Mouse (Mus musculus): ENCODE results near the gene Preb. TPM values are rescaled to one million over a fixed set of nuclear protein-coding genes. Genes with fewer than 3 reads are reported as not detected.

Gene Preb
- polyA plus RNA-seq, 1 experiment from 2014 or later, result 111 TPM

GRCm38 (mm10) chr5:30960814-30961213 lies 653 bp upstream of the Preb start:
- H3K4me3 ChIP-seq (ENCODE audit: low read depth, low read length), result peak overlapping the region; percentile 76; the same call in 1 of the 2 replicates
- H3K9ac ChIP-seq (ENCODE audit: low read depth, low read length), result no peak overlapping the region; the same call in 1 of the 2 replicates
- H3K27me3 ChIP-seq (replicated peaks; ENCODE audit: control insufficient read depth, insufficient read depth, low read length), result no peaks in the 10 kb centered on the region
- H3K9me3 ChIP-seq (ENCODE audit: control insufficient read depth, low read length), result no peaks in the 10 kb centered on the region
- ATAC-seq (replicated peaks; ENCODE audit: low FRiP score) (no peak), DNase-seq (ENCODE audit: low spot score) (no peak)
- 0 out of 2 replicates have a peak overlapping the region, but pooled peaks have one; percentile 16 for H3K27ac ChIP-seq (ENCODE audit: low read depth, low read length)
- WGBS, result 90% methylated on average over 2 of the region's 2 CpGs
- H3K4me2 ChIP-seq, result peak overlapping the region; percentile 71
- peaks cover 17% of the 10 kb centered on the region for H3K4me1 ChIP-seq (replicated peaks; ENCODE audit: control insufficient read depth, insufficient read depth, low read length)
- H3K36me3 ChIP-seq (ENCODE audit: control insufficient read depth, insufficient read depth, low read length), result peaks cover 17% of the 10 kb centered on the region

- no peaks in the 10 kb centered on the region for H3K27me3 ChIP-seq (replicated peaks; ENCODE audit: control insufficient read depth, insufficient read depth, low read length)
- 34% methylated on average over 19 of the region's 19 CpGs for WGBS
- peaks cover 17% of the 10 kb centered on the region for H3K4me1 ChIP-seq (replicated peaks; ENCODE audit: control insufficient read depth, insufficient read depth, low read length)
- no peak for DNase-seq (ENCODE audit: low spot score)
- peak overlapping the region; percentile 71 for H3K4me2 ChIP-seq
- H3K36me3 ChIP-seq (ENCODE audit: control insufficient read depth, insufficient read depth, low read length), result peaks cover 25% of the 10 kb centered on the region
- no peaks in the 10 kb centered on the region for H3K9me3 ChIP-seq (ENCODE audit: control insufficient read depth, low read length)
- H3K9ac ChIP-seq (ENCODE audit: low read depth, low read length), result peak overlapping the region; percentile 79
- H3K27ac ChIP-seq (ENCODE audit: low read depth, low read length), result peak overlapping the region; percentile 62; the same call in 1 of the 2 replicates
- no peak; the same call in 1 of the 2 replicates for ATAC-seq (replicated peaks; ENCODE audit: low FRiP score)
- H3K4me3 ChIP-seq (ENCODE audit: low read depth, low read length), result peak overlapping the region; percentile 76
Measured at GRCm38 (mm10) chr5:30959198-30959854, 835 bp downstream of the Preb start.

- peaks cover 17% of the 10 kb centered on the region for H3K4me1 ChIP-seq (replicated peaks; ENCODE audit: control insufficient read depth, insufficient read depth, low read length)
- no peaks in the 10 kb centered on the region for H3K27me3 ChIP-seq (replicated peaks; ENCODE audit: control insufficient read depth, insufficient read depth, low read length)
- H3K36me3 ChIP-seq (ENCODE audit: control insufficient read depth, insufficient read depth, low read length), result peaks cover 36% of the 10 kb centered on the region
- ATAC-seq (replicated peaks; ENCODE audit: low FRiP score), result no peak
- H3K9ac ChIP-seq (ENCODE audit: low read depth, low read length), result no peak overlapping the region
- DNase-seq (ENCODE audit: low spot score), result no peak
- WGBS, result 91% methylated on average over 6 of the region's 6 CpGs
- H3K27ac ChIP-seq (ENCODE audit: low read depth, low read length), result no peak overlapping the region
- H3K4me2 ChIP-seq, result peak overlapping the region; percentile 71
- no peak overlapping the region for H3K4me3 ChIP-seq (ENCODE audit: low read depth, low read length)
- H3K9me3 ChIP-seq (ENCODE audit: control insufficient read depth, low read length), result no peaks in the 10 kb centered on the region
Measured at GRCm38 (mm10) chr5:30957891-30958290, 2.3 kb downstream of the Preb start.

GRCm38 (mm10) chr5:30955751-30956150 lies 4.4 kb downstream of the Preb start:
- H3K27ac ChIP-seq (ENCODE audit: low read depth, low read length), result no peak overlapping the region
- H3K36me3 ChIP-seq (ENCODE audit: control insufficient read depth, insufficient read depth, low read length), result peaks cover 39% of the 10 kb centered on the region
- H3K9me3 ChIP-seq (ENCODE audit: control insufficient read depth, low read length), result no peaks in the 10 kb centered on the region
- 90% methylated on average over 6 of the region's 6 CpGs for WGBS
- H3K4me1 ChIP-seq (replicated peaks; ENCODE audit: control insufficient read depth, insufficient read depth, low read length), result peaks cover 15% of the 10 kb centered on the region
- H3K27me3 ChIP-seq (replicated peaks; ENCODE audit: control insufficient read depth, insufficient read depth, low read length), result no peaks in the 10 kb centered on the region
- H3K9ac ChIP-seq (ENCODE audit: low read depth, low read length), result no peak overlapping the region
- H3K4me2 ChIP-seq, result no peak overlapping the region
- DNase-seq (ENCODE audit: low spot score) (no peak), ATAC-seq (replicated peaks; ENCODE audit: low FRiP score) (no peak)
- no peak overlapping the region for H3K4me3 ChIP-seq (ENCODE audit: low read depth, low read length)

GRCm38 (mm10) chr5:30954556-30954955 lies 5.6 kb downstream of the Preb start:
- Histone ChIP-seq H3K9ac (ENCODE audit: low read depth, low read length) (no peak overlapping the region), H3K27me3 (replicated peaks; ENCODE audit: control insufficient read depth, insufficient read depth, low read length) (no peaks in the 10 kb centered on the region), H3K4me2 (no peak overlapping the region), H3K36me3 (ENCODE audit: control insufficient read depth, insufficient read depth, low read length) (peaks cover 39% of the 10 kb centered on the region), H3K4me1 (replicated peaks; ENCODE audit: control insufficient read depth, insufficient read depth, low read length) (peaks cover 13% of the 10 kb centered on the region), H3K4me3 (ENCODE audit: low read depth, low read length) (no peak overlapping the region), H3K27ac (ENCODE audit: low read depth, low read length) (no peak overlapping the region), H3K9me3 (ENCODE audit: control insufficient read depth, low read length) (no peaks in the 10 kb centered on the region)
- WGBS, result 92% methylated on average over 9 of the region's 9 CpGs
- no peak for ATAC-seq (replicated peaks; ENCODE audit: low FRiP score)
- DNase-seq (ENCODE audit: low spot score), result no peak

- Histone ChIP-seq H3K27me3 (replicated peaks; ENCODE audit: control insufficient read depth, insufficient read depth, low read length) (no peaks in the 10 kb centered on the region), H3K27ac (ENCODE audit: low read depth, low read length) (no peak overlapping the region), H3K4me3 (ENCODE audit: low read depth, low read length) (no peak overlapping the region), H3K9me3 (ENCODE audit: control insufficient read depth, low read length) (no peaks in the 10 kb centered on the region), H3K36me3 (ENCODE audit: control insufficient read depth, insufficient read depth, low read length) (peaks cover 39% of the 10 kb centered on the region), H3K4me2 (no peak overlapping the region), H3K4me1 (replicated peaks; ENCODE audit: control insufficient read depth, insufficient read depth, low read length) (peaks cover 15% of the 10 kb centered on the region), H3K9ac (ENCODE audit: low read depth, low read length) (no peak overlapping the region)
- DNase-seq (ENCODE audit: low spot score) (no peak), ATAC-seq (replicated peaks; ENCODE audit: low FRiP score) (no peak)
- 94% methylated on average over 6 of the region's 6 CpGs for WGBS
Measured at GRCm38 (mm10) chr5:30954065-30954464, 6.1 kb downstream of the Preb start.

GRCm38 (mm10) chr5:30952551-30952950 lies 7.6 kb downstream of the Preb start:
- H3K36me3 ChIP-seq (ENCODE audit: control insufficient read depth, insufficient read depth, low read length), result peaks cover 29% of the 10 kb centered on the region
- H3K4me1 ChIP-seq (replicated peaks; ENCODE audit: control insufficient read depth, insufficient read depth, low read length), result peaks cover 10% of the 10 kb centered on the region
- no peaks in the 10 kb centered on the region for H3K9me3 ChIP-seq (ENCODE audit: control insufficient read depth, low read length)
- WGBS, result 82% methylated on average over 5 of the region's 5 CpGs
- no peak overlapping the region for H3K4me3 ChIP-seq (ENCODE audit: low read depth, low read length)
- no peaks in the 10 kb centered on the region for H3K27me3 ChIP-seq (replicated peaks; ENCODE audit: control insufficient read depth, insufficient read depth, low read length)
- H3K4me2 ChIP-seq, result no peak overlapping the region
- DNase-seq (ENCODE audit: low spot score) (no peak), ATAC-seq (replicated peaks; ENCODE audit: low FRiP score) (no peak)
- H3K27ac ChIP-seq (ENCODE audit: low read depth, low read length), result no peak overlapping the region
- H3K9ac ChIP-seq (ENCODE audit: low read depth, low read length), result no peak overlapping the region

GRCm38 (mm10) chr5:30951706-30952105 lies 8.5 kb downstream of the Preb start:
- DNase-seq (ENCODE audit: low spot score), result no peak

GRCm38 (mm10) chr5:30950922-30951321 lies 9.2 kb downstream of the Preb start:
- H3K9me3 ChIP-seq (ENCODE audit: control insufficient read depth, low read length), result no peaks in the 10 kb centered on the region
- 94% methylated on average over 2 of the region's 2 CpGs for whole genome bisulfite sequencing
- peak overlapping the region; percentile 62; the same call in 1 of the 2 replicates for H3K4me3 ChIP-seq (ENCODE audit: low read depth, low read length)
- H3K36me3 ChIP-seq (ENCODE audit: control insufficient read depth, insufficient read depth, low read length), result peaks cover 23% of the 10 kb centered on the region
- no peak overlapping the region for H3K27ac ChIP-seq (ENCODE audit: low read depth, low read length)
- no peak for DNase-seq (ENCODE audit: low spot score)
- H3K27me3 ChIP-seq (replicated peaks; ENCODE audit: control insufficient read depth, insufficient read depth, low read length), result no peaks in the 10 kb centered on the region; the same call in 1 of the 2 replicates
- H3K9ac ChIP-seq (ENCODE audit: low read depth, low read length), result no peak overlapping the region
- peaks cover 10% of the 10 kb centered on the region for H3K4me1 ChIP-seq (replicated peaks; ENCODE audit: control insufficient read depth, insufficient read depth, low read length)
- H3K4me2 ChIP-seq, result peak overlapping the region; percentile 78
- no peak for ATAC-seq (replicated peaks; ENCODE audit: low FRiP score)

More at GRCm38 (mm10) chr5:30951706-30952105, 8.5 kb downstream of the Preb start:
- peaks cover 10% of the 10 kb centered on the region for H3K4me1 ChIP-seq (replicated peaks; ENCODE audit: control insufficient read depth, insufficient read depth, low read length)
- H3K27ac ChIP-seq (ENCODE audit: low read depth, low read length), result no peak overlapping the region
- H3K27me3 ChIP-seq (replicated peaks; ENCODE audit: control insufficient read depth, insufficient read depth, low read length), result no peaks in the 10 kb centered on the region
- H3K36me3 ChIP-seq (ENCODE audit: control insufficient read depth, insufficient read depth, low read length), result peaks cover 26% of the 10 kb centered on the region
- no peak overlapping the region for H3K4me2 ChIP-seq
- no peak overlapping the region for H3K4me3 ChIP-seq (ENCODE audit: low read depth, low read length)
- WGBS, result 83% methylated on average over 6 of the region's 6 CpGs
- no peaks in the 10 kb centered on the region for H3K9me3 ChIP-seq (ENCODE audit: control insufficient read depth, low read length)
- no peak overlapping the region for H3K9ac ChIP-seq (ENCODE audit: low read depth, low read length)
- no peak for ATAC-seq (replicated peaks; ENCODE audit: low FRiP score)

Measured in liver, embryonic 11.5 days (tissue).